Mouse (Mus musculus): Measurements from ENCODE around the gene Apoc3. TPM values are rescaled to one million over a fixed set of nuclear protein-coding genes. Genes with fewer than 3 reads are reported as not detected.
A peak's percentile ranks its signal among the peaks of the same experiment; 100 is the strongest.

Gene Apoc3
- polyA plus RNA-seq, 1 experiment from 2014 or later = not detected

DNA sequence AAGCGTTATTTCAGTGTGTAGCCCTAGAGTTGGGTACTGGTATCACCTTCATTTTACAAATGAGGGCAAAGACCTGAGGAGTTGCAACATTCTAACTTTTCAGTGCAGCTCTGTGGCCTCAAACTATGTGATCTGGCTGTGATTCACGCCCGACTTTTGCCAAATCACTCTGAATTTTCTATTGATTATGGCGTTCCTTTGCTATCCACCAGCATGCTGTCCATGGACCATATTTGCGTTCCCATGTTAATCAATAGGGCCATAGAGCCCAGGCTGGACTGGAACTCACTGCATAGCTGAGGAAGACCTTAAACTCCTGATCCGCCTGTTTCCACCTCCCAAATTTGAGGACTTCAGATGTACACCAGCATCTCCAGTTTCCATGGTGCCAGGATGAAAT lies 23.7 kb upstream of the Apoc3 start:
- no peaks in the 10 kb centered on the region for H3K9me3 ChIP-seq (replicated peaks; ENCODE audit: control insufficient read depth, low read length, poor library complexity, severe bottlenecking)
- H3K27ac ChIP-seq (ENCODE audit: low read length) = no peak overlapping the region
- no peak for ATAC-seq
- no peaks in the 10 kb centered on the region for H3K4me1 ChIP-seq (ENCODE audit: control insufficient read depth, insufficient read depth, low read length)
- H3K36me3 ChIP-seq (ENCODE audit: control insufficient read depth, insufficient read depth, low read length) = no peaks in the 10 kb centered on the region
- H3K27me3 ChIP-seq (ENCODE audit: control insufficient read depth, insufficient read depth, low read depth, low read length) = peaks cover 8% of the 10 kb centered on the region
- H3K9ac ChIP-seq (ENCODE audit: low read depth, low read length) = no peak overlapping the region
- 91% methylated on average over 6 of the region's 6 CpGs for WGBS
- no peak overlapping the region for H3K4me2 ChIP-seq (ENCODE audit: low read length)
- H3K4me3 ChIP-seq (ENCODE audit: low read depth, low read length) = no peak overlapping the region

DNA sequence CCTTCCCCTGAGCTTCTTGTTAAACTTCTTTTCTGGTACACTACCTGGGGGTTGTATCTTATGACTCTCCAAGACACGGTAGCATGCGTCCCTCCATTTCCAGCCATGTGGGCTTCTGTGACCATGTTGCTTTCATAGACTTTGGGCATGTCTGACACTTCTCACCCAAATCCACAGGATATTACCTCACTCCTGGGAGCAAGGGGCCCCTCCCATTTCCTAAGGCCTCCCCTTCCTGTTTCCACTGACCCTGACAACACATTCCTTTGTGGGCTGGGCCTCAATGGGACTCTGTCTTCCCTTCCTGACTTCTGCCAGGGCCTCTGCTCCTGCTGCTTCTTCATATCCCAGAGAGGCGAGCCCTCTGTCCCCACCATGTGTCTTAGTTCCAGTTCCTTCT lies 22.1 kb upstream of the Apoc3 start:
- WGBS = 85% methylated on average over 3 of the region's 3 CpGs
- no peak overlapping the region for H3K9ac ChIP-seq (ENCODE audit: low read depth, low read length)
- H3K27ac ChIP-seq (ENCODE audit: low read length) = no peak overlapping the region
- no peak for ATAC-seq
- no peak overlapping the region for H3K4me2 ChIP-seq (ENCODE audit: low read length)
- no peak overlapping the region for H3K4me3 ChIP-seq (ENCODE audit: low read depth, low read length)
- no peaks in the 10 kb centered on the region for H3K36me3 ChIP-seq (ENCODE audit: control insufficient read depth, insufficient read depth, low read length)
- H3K4me1 ChIP-seq (ENCODE audit: control insufficient read depth, insufficient read depth, low read length) = no peaks in the 10 kb centered on the region
- H3K9me3 ChIP-seq (replicated peaks; ENCODE audit: control insufficient read depth, low read length, poor library complexity, severe bottlenecking) = no peaks in the 10 kb centered on the region
- H3K27me3 ChIP-seq (ENCODE audit: control insufficient read depth, insufficient read depth, low read depth, low read length) = peaks cover 8% of the 10 kb centered on the region

DNA sequence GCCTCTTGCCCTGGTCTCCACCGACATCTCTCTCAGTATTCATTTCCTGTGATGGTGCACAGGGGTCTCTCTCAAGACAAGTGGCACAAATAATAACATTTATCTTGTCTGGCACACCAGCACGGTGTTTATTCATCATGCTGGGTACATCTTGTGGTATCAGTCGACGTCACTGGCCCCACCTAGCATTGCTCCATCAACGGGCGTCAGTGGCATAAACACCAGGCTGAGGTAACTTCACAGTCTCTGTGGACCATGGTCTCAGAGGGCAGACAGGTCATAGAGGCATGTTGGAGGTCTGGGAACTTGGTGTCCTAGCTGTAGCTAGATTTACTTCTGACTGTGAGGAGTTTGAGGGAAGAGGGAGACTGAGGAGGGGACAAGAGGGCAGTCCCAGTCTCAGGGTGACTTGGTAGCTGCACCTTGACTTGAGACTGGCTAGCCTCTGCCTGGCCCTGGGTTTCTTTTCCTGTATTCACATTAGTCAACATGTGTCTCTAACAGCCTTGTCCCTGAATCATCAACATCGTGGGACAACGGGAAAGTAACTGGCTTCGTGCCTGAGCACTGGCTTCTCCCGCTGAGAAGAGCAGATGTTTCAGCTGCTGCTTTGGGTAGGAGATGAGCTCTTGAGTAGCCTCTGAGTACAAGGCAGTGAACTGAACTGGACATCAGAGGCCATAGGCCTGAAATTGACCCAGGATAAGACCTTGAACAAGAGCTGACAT lies 21.4 kb upstream of the Apoc3 start:
- H3K9me3 ChIP-seq (replicated peaks; ENCODE audit: control insufficient read depth, low read length, poor library complexity, severe bottlenecking) = no peaks in the 10 kb centered on the region
- H3K4me2 ChIP-seq (ENCODE audit: low read length) = no peak overlapping the region
- no peak overlapping the region for H3K4me3 ChIP-seq (ENCODE audit: low read depth, low read length)
- no peaks in the 10 kb centered on the region for H3K36me3 ChIP-seq (ENCODE audit: control insufficient read depth, insufficient read depth, low read length)
- no peak for ATAC-seq
- H3K27ac ChIP-seq (ENCODE audit: low read length) = no peak overlapping the region
- no peak overlapping the region for H3K9ac ChIP-seq (ENCODE audit: low read depth, low read length)
- H3K27me3 ChIP-seq (ENCODE audit: control insufficient read depth, insufficient read depth, low read depth, low read length) = peaks cover 10% of the 10 kb centered on the region
- WGBS = 90% methylated on average over 10 of the region's 10 CpGs
- no peaks in the 10 kb centered on the region for H3K4me1 ChIP-seq (ENCODE audit: control insufficient read depth, insufficient read depth, low read length)

DNA sequence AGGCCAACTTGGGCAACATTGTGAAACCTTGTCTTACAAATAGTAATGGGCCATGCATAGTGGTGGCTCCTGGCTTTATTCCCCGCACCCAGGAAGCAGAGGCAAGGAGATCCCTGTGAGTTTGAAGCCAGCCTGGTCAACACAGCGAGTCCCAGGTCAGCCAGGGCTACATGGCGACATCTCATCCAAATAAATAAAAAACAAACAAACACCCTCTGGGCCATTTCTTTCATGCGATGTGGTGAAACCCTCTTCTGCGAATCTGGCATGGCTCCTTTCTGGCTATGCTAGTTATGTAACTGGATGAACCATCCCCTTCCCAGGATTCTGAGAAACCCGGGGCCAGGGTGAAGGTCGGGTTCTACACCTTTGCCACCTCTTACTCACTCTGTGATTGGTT lies 20.7 kb upstream of the Apoc3 start:
- WGBS = 91% methylated on average over 7 of the region's 7 CpGs
- Histone ChIP-seq H3K4me1 (ENCODE audit: control insufficient read depth, insufficient read depth, low read length) (no peaks in the 10 kb centered on the region), H3K27ac (ENCODE audit: low read length) (no peak overlapping the region), H3K9me3 (replicated peaks; ENCODE audit: control insufficient read depth, low read length, poor library complexity, severe bottlenecking) (no peaks in the 10 kb centered on the region), H3K9ac (ENCODE audit: low read depth, low read length) (no peak overlapping the region), H3K27me3 (ENCODE audit: control insufficient read depth, insufficient read depth, low read depth, low read length) (peaks cover 11% of the 10 kb centered on the region), H3K36me3 (ENCODE audit: control insufficient read depth, insufficient read depth, low read length) (no peaks in the 10 kb centered on the region), H3K4me2 (ENCODE audit: low read length) (no peak overlapping the region), H3K4me3 (ENCODE audit: low read depth, low read length) (no peak overlapping the region)
- no peak for ATAC-seq

DNA sequence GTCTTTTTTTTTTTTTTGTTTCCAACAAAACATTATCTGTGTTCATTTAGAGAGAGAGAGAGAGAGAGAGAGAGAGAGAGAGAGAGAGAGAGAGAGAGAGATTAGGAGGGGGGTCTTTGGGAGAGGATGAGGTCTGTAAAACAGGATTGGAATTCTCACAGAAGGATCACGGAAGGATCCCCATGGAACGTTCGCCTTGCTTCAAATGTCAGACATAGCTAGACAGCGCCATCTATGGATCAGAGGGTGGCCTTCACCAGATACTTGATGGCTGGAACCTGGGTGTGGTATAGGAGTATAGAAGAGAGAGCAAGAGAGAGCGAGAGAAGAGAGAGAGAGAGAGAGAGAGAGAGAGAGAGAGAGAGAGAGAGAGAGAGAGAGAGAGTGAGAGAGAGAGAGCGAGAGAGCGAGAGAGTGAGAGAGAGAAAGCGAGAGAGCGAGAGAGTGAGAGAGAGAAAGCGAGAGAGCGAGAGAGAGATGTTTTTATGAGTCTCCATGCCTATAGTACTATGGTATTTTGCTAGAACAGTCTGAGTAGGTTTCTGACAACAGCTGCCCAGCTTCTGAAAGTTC lies 11.4 kb upstream of the Apoc3 start:
- peak; percentile 89 for ATAC-seq
- H3K4me1 ChIP-seq (ENCODE audit: control insufficient read depth, insufficient read depth, low read length) = no peaks in the 10 kb centered on the region; the same call in 1 of the 2 replicates
- no peak overlapping the region for H3K4me3 ChIP-seq (ENCODE audit: low read depth, low read length)
- WGBS = 26% methylated on average over 10 of the region's 11 CpGs
- H3K9ac ChIP-seq (ENCODE audit: low read depth, low read length) = no peak overlapping the region
- no peaks in the 10 kb centered on the region for H3K9me3 ChIP-seq (replicated peaks; ENCODE audit: control insufficient read depth, low read length, poor library complexity, severe bottlenecking)
- no peak overlapping the region for H3K27ac ChIP-seq (ENCODE audit: low read length)
- no peaks in the 10 kb centered on the region for H3K36me3 ChIP-seq (ENCODE audit: control insufficient read depth, insufficient read depth, low read length)
- H3K4me2 ChIP-seq (ENCODE audit: low read length) = no peak overlapping the region
- H3K27me3 ChIP-seq (ENCODE audit: control insufficient read depth, insufficient read depth, low read depth, low read length) = peaks cover 1% of the 10 kb centered on the region

DNA sequence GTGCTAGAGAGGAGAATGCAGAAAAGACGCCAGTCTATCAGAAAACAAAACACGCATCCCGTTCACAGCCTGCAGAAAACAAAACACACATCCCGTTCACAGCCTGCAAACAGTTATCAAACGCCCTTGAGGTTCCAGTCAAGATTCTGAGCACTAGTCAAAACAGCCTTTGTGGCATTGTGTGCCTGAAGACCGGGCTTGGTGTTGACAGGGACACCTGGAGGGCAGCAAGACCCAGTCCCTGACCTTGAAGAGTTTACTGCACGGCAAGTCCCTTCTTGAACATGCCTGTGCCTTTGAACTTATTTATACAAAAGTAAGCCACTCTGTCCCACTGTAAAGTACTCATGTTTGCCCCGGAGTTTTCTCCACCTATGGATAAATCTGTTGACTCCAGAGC lies 8.1 kb upstream of the Apoc3 start:
- H3K36me3 ChIP-seq (ENCODE audit: control insufficient read depth, insufficient read depth, low read length) = no peaks in the 10 kb centered on the region
- H3K4me2 ChIP-seq (ENCODE audit: low read length) = no peak overlapping the region
- no peak overlapping the region for H3K9ac ChIP-seq (ENCODE audit: low read depth, low read length)
- H3K27ac ChIP-seq (ENCODE audit: low read length) = no peak overlapping the region
- no peak overlapping the region for H3K4me3 ChIP-seq (ENCODE audit: low read depth, low read length)
- WGBS = 62% methylated on average over 8 of the region's 8 CpGs
- ATAC-seq = no peak
- no peaks in the 10 kb centered on the region for H3K27me3 ChIP-seq (ENCODE audit: control insufficient read depth, insufficient read depth, low read depth, low read length)
- H3K4me1 ChIP-seq (ENCODE audit: control insufficient read depth, insufficient read depth, low read length) = no peaks in the 10 kb centered on the region; the same call in 1 of the 2 replicates
- no peaks in the 10 kb centered on the region for H3K9me3 ChIP-seq (replicated peaks; ENCODE audit: control insufficient read depth, low read length, poor library complexity, severe bottlenecking)

DNA sequence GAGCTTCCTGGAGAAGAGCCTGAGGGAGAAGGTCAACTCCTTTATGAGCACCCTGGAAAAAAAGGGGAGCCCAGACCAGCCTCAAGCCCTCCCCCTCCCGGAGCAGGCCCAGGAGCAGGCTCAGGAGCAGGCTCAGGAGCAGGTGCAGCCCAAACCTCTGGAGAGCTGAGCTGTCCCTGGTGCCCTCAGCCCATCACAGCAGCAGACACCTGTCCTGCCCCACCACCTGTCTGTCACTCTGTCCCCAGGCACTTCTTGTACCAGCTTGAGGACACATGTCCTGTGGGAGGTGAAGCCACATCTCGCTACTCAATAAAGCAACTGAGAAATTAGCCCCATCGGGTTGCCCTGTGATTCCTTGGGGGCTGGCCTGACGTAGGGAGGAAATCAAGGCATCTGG lies 7.7 kb upstream of the Apoc3 start:
- ATAC-seq = no peak
- WGBS = 66% methylated on average over 4 of the region's 4 CpGs

DNA sequence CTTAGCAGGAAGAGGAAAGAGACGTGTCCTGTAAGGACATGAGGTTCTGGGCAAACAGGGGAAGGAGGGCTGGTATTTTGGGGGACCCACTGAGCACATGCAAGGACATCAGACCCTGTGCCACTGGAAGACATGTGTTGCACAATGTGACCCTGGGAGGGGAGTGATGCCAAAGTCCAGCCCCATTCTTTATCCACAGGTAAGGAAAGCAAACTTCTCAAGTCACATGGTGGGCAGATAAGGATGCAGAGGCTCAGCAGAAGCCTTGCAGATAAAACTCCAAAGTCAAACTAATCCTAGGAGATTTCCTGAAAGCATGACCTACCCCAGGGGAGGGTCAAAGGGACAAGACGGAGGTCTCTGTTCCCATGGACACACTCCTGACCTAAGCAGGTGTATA lies 6.4 kb upstream of the Apoc3 start:
- Histone ChIP-seq H3K4me2 (ENCODE audit: low read length) (no peak overlapping the region), H3K27ac (ENCODE audit: low read length) (no peak overlapping the region), H3K9ac (ENCODE audit: low read depth, low read length) (no peak overlapping the region), H3K36me3 (ENCODE audit: control insufficient read depth, insufficient read depth, low read length) (no peaks in the 10 kb centered on the region), H3K4me1 (ENCODE audit: control insufficient read depth, insufficient read depth, low read length) (no peaks in the 10 kb centered on the region; the same call in 1 of the 2 replicates), H3K9me3 (replicated peaks; ENCODE audit: control insufficient read depth, low read length, poor library complexity, severe bottlenecking) (no peaks in the 10 kb centered on the region), H3K27me3 (ENCODE audit: control insufficient read depth, insufficient read depth, low read depth, low read length) (no peaks in the 10 kb centered on the region), H3K4me3 (ENCODE audit: low read depth, low read length) (no peak overlapping the region)
- WGBS = 78% methylated on average over 2 of the region's 2 CpGs
- no peak for ATAC-seq

More for the DNA sequence above, 7.7 kb upstream of the Apoc3 start:
- no peak overlapping the region for H3K4me2 ChIP-seq (ENCODE audit: low read length)
- no peaks in the 10 kb centered on the region; the same call in 1 of the 2 replicates for H3K4me1 ChIP-seq (ENCODE audit: control insufficient read depth, insufficient read depth, low read length)
- no peaks in the 10 kb centered on the region for H3K36me3 ChIP-seq (ENCODE audit: control insufficient read depth, insufficient read depth, low read length)
- no peaks in the 10 kb centered on the region for H3K9me3 ChIP-seq (replicated peaks; ENCODE audit: control insufficient read depth, low read length, poor library complexity, severe bottlenecking)
- no peak overlapping the region for H3K9ac ChIP-seq (ENCODE audit: low read depth, low read length)
- no peak overlapping the region for H3K4me3 ChIP-seq (ENCODE audit: low read depth, low read length)
- no peak overlapping the region for H3K27ac ChIP-seq (ENCODE audit: low read length)
- H3K27me3 ChIP-seq (ENCODE audit: control insufficient read depth, insufficient read depth, low read depth, low read length) = no peaks in the 10 kb centered on the region

DNA sequence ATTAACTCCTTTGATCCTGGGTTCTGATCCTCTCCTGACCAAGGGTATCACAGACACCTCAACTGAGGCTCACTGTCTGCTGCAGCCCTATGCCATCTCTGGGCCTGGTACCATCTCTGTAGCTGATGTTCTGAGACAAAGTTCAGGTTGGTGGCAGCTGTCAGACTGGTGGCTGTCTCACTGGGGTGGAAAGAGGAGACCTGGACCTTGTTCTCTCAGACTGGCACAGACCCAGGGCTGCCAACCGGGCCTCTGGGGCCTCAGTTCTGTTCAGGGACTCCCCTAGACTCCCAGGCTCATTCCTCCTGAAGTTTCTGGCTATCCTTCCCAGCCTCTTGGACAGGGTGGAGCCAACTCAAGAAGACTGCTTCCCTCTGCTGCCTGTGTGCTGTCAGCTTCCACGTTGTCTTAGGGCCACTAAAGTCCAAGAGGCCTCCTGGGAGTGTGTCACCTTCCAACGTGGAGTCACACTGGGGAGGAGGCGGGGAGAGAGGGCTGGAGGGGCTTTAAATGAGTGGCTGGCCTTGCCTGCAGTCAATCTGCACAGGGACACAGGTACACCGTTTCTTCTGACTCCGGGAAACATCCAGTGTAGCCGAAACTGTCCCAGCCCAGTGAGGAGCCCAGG lies 5.2 kb upstream of the Apoc3 start, which contains the start of gene Apoa4:
TSS of gene Apoa4 (plus strand) at position 171 of the 628 bp plus-strand sequence.
- no peak within 1 kb of the TSS for H3K4me3 ChIP-seq (ENCODE audit: low read depth, low read length)
- no peak for ATAC-seq
- H3K36me3 ChIP-seq (ENCODE audit: control insufficient read depth, insufficient read depth, low read length) = no peaks in the 10 kb centered on the region
- no peaks in the 10 kb centered on the region for H3K27me3 ChIP-seq (ENCODE audit: control insufficient read depth, insufficient read depth, low read depth, low read length)
- H3K9ac ChIP-seq (ENCODE audit: low read depth, low read length) = no peak within 1 kb of the TSS
- 75% methylated on average over 7 of the region's 7 CpGs for WGBS
- no peak within 1 kb of the TSS for H3K27ac ChIP-seq (ENCODE audit: low read length)
- no peaks in the 10 kb centered on the region for H3K4me1 ChIP-seq (ENCODE audit: control insufficient read depth, insufficient read depth, low read length)
- H3K4me2 ChIP-seq (ENCODE audit: low read length) = no peak within 1 kb of the TSS
- H3K9me3 ChIP-seq (replicated peaks; ENCODE audit: control insufficient read depth, low read length, poor library complexity, severe bottlenecking) = no peaks in the 10 kb centered on the region

Data from midbrain, embryonic 16.5 days (tissue).